Mouse (Mus musculus) G1E (cell line): Measurements from ENCODE around the gene Nectin2. TPM values are rescaled to one million over a fixed set of nuclear protein-coding genes. Genes with fewer than 3 reads are reported as not detected.
A peak's percentile ranks its signal among the peaks of the same experiment; 100 is the strongest.

Experiments
- ATAC-seq: 2 replicates; pipeline ENCODE4 v1.8.0; 2016; ENCODE audit warnings: mild to moderate bottlenecking; ENCODE audit not compliant: insufficient number of reproducible peaks, poor library complexity, low FRiP score, severe bottlenecking; ENCODE audit errors: extremely low read depth
- DNase-seq: peaks from one replicate; pipeline ENCODE4 v3.0.0; 2012; ENCODE audit warnings: low spot score
- H3K27me3 ChIP-seq: 2 replicates; pipeline ENCODE4 v1.6.1; 2012; ENCODE audit warnings: mild to moderate bottlenecking, low read length, inconsistent platforms; ENCODE audit not compliant: insufficient read depth
- H3K36me3 ChIP-seq: replicated peaks from 2 replicates; pipeline ENCODE3; 2012; ENCODE audit warnings: mild to moderate bottlenecking, inconsistent platforms
- H3K4me1 ChIP-seq: 2 replicates; pipeline ENCODE4 v1.6.1; 2012; ENCODE audit warnings: low read depth, low read length, inconsistent platforms, mixed read lengths; ENCODE audit not compliant: insufficient read depth
- H3K4me3 ChIP-seq: 2 replicates; pipeline ENCODE4 v1.5.1; 2012; ENCODE audit warnings: low read depth, mild to moderate bottlenecking, inconsistent platforms, low read length, moderate library complexity, mixed read lengths
- H3K9me3 ChIP-seq: replicated peaks from 2 replicates; pipeline ENCODE4 v1.6.1; 2012; ENCODE audit warnings: inconsistent platforms
- CTCF ChIP-seq: IDR thresholded peaks from 2 replicates; pipeline ENCODE4 v1.5.1; 2012; ENCODE audit warnings: low read depth, low read length, inconsistent platforms, mixed read lengths
- GATA1 ChIP-seq: IDR thresholded peaks from 2 replicates; pipeline ENCODE4 v1.6.1; 2012; ENCODE audit warnings: borderline replicate concordance, low read length, inconsistent platforms, mixed read lengths
- GATA2 ChIP-seq: IDR thresholded peaks from 2 replicates; pipeline ENCODE4 v1.6.1; 2012; ENCODE audit warnings: low read depth, low read length, inconsistent platforms, borderline replicate concordance
- POLR2AphosphoS5 ChIP-seq: IDR thresholded peaks from 2 replicates; pipeline ENCODE4 v1.6.1; 2012; ENCODE audit warnings: low read depth, low read length, inconsistent platforms; ENCODE audit not compliant: insufficient replicate concordance
- TAL1 ChIP-seq: conservative IDR thresholded peaks from 2 replicates; pipeline ENCODE4 v1.6.1; 2012; ENCODE audit warnings: low read depth, low read length, inconsistent platforms, mixed read lengths
- polyA plus RNA-seq: library from polyadenylated mRNA; stranded (reverse); fragments of >175 nt; gene quantifications from 2 replicates; pipeline ENCODE4 v1.2.3, GENCODE M21; 2012
- total RNA-seq, 2 experiments: library from RNA; stranded (forward) in 1 of 2; stranded (reverse) in 1 of 2; fragments of 200-1000 nt in 1 of 2; fragments of >200 nt in 1 of 2; fragmentation: Nextera tagmentation in 1 of 2; gene quantifications; 2 replicates each; pipeline ENCODE4 v1.2.3; 2014 to 2017

Gene Nectin2
- total and polyA plus RNA-seq, 3 experiments: 9.7 to 34.9 (median 17.2) TPM

- Histone ChIP-seq H3K36me3 (no peaks in the 10 kb centered on the region), H3K4me1 (no peaks in the 10 kb centered on the region), H3K4me3 (no peak overlapping the region), H3K27me3 (peaks cover 6% of the 10 kb centered on the region), H3K9me3 (peaks cover 4% of the 10 kb centered on the region)
- DNase-seq (no peak), ATAC-seq (no peak)
- TF ChIP-seq POLR2AphosphoS5: no peak
- no peak for TF ChIP-seq CTCF
- TF ChIP-seq TAL1: no peak
- no peak for TF ChIP-seq GATA1
- TF ChIP-seq GATA2: no peak
Observed at GRCm38 (mm10) chr7:19779903-19780302, 29.6 kb upstream of the Nectin2 start.

- no peaks in the 10 kb centered on the region for H3K36me3 ChIP-seq
- H3K9me3 ChIP-seq: peaks cover 4% of the 10 kb centered on the region
- H3K27me3 ChIP-seq: peaks cover 10% of the 10 kb centered on the region
- TF ChIP-seq GATA1: no peak
- no peak for TF ChIP-seq TAL1
- TF ChIP-seq POLR2AphosphoS5: no peak
- TF ChIP-seq CTCF: no peak
- no peak for TF ChIP-seq GATA2
- no peak overlapping the region for H3K4me3 ChIP-seq
- no peak for ATAC-seq
- DNase-seq: no peak
- H3K4me1 ChIP-seq: no peaks in the 10 kb centered on the region
Observed at GRCm38 (mm10) chr7:19778645-19779044, 28.4 kb upstream of the Nectin2 start.

GRCm38 (mm10) chr7:19777049-19777723 is 26.9 kb upstream of the Nectin2 start:
- H3K4me3 ChIP-seq: no peak overlapping the region
- TF ChIP-seq GATA1: no peak
- TF ChIP-seq CTCF: no peak
- TF ChIP-seq GATA2: no peak
- no peak for TF ChIP-seq POLR2AphosphoS5
- TF ChIP-seq TAL1: no peak
- ATAC-seq (no peak), DNase-seq (no peak)
- peaks cover 4% of the 10 kb centered on the region for H3K9me3 ChIP-seq
- no peaks in the 10 kb centered on the region for H3K4me1 ChIP-seq
- H3K27me3 ChIP-seq: peaks cover 17% of the 10 kb centered on the region
- H3K36me3 ChIP-seq: no peaks in the 10 kb centered on the region

- peaks cover 56% of the 10 kb centered on the region for H3K27me3 ChIP-seq
- no peak overlapping the region for H3K4me3 ChIP-seq
- no peaks in the 10 kb centered on the region for H3K36me3 ChIP-seq
- H3K4me1 ChIP-seq: peaks cover 14% of the 10 kb centered on the region
- ATAC-seq (no peak), DNase-seq (no peak)
- TF ChIP-seq GATA1 (no peak), TAL1 (no peak), CTCF (no peak), POLR2AphosphoS5 (no peak), GATA2 (no peak)
- H3K9me3 ChIP-seq: no peaks in the 10 kb centered on the region
Observed at GRCm38 (mm10) chr7:19771682-19772081, 21.4 kb upstream of the Nectin2 start.

GRCm38 (mm10) chr7:19770984-19771391 is 20.7 kb upstream of the Nectin2 start, which contains the start of gene Bcam:
Gene Bcam (minus strand): TSS chr7:19771016.
- DNase-seq (no peak), ATAC-seq (no peak)
- H3K9me3 ChIP-seq: no peaks in the 10 kb centered on the region
- H3K27me3 ChIP-seq: peaks cover 60% of the 10 kb centered on the region
- no peaks in the 10 kb centered on the region for H3K36me3 ChIP-seq
- TF ChIP-seq GATA1 (no peak), CTCF (no peak), TAL1 (no peak), POLR2AphosphoS5 (no peak), GATA2 (no peak)
- peak within 1 kb of the TSS; percentile 40; the same call in 1 of the 2 replicates for H3K4me3 ChIP-seq
- peaks cover 14% of the 10 kb centered on the region for H3K4me1 ChIP-seq

- Histone ChIP-seq H3K4me1 (peaks cover 14% of the 10 kb centered on the region), H3K4me3 (peak overlapping the region; percentile 40; the same call in 1 of the 2 replicates), H3K36me3 (no peaks in the 10 kb centered on the region), H3K9me3 (no peaks in the 10 kb centered on the region), H3K27me3 (peaks cover 62% of the 10 kb centered on the region)
- no peak for ATAC-seq
- DNase-seq: no peak
- TF ChIP-seq GATA1: no peak
- no peak for TF ChIP-seq TAL1
Observed at GRCm38 (mm10) chr7:19770375-19770754, 20.1 kb upstream of the Nectin2 start.
